Mouse (Mus musculus) heart, adult 8-10 months (tissue): Measurements from ENCODE around the gene Cib4. TPM values are rescaled to one million over a fixed set of nuclear protein-coding genes. Genes with fewer than 3 reads are reported as not detected.

Experiments used
- DNase-seq: peaks from one replicate; pipeline ENCODE4 v3.0.0; 2022; ENCODE audit warnings: low spot score
- total RNA-seq, 4 experiments: library from RNA; stranded (reverse); gene quantifications; 2 replicates each; pipeline ENCODE4 v1.2.4; 2022

Gene Cib4
- total RNA-seq, 4 experiments from 2014 or later: not detected

- no peak for DNase-seq
These were observed 26.2 kb upstream of the Cib4 start for GRCm38 (mm10) chr5:30571820-30572219.

DNA sequence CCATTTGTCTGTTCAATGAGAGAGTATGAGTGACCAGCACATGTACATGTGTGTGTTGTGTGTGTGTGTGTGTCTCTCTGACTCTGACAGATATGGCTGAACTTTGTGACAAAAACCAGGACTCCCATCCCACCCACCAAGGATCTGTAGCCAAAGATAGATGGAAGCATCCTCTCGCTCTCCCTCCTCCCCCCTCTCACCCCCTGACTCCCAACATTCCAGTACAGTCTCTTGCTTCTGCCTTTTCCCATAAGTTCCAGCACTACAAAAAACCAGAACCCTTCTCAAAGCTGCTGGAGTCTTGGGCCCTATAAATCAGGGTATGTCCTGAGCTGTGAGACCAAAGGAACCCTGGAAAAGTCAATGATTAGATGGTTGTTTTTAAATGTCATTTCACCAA, 22.8 kb upstream of the Cib4 start:
- no peak for DNase-seq

DNA sequence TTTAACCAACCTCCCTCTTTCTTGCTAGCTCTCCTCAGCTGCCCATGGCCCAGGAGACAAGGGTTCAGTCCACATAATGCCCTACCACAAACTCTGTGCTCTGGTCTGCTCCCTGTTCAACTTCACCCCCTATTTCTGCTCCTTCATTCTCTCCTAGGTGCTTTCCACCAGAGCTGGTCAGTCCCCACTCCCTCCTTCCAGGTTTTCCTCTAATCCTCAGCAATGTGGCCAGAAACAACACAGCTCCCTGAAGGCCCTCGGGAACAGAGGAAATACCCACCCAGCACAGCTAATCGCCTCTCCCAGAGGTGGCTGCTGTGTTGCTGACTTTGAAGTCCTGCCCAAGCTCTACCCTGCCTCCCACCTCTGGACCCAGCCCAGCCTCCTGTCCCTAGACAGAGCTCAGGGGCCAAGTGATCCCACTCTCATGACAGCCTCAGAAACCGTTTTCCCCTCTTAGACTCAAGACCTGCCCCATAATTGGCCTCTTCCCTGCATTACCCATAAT, 14.4 kb upstream of the Cib4 start:
- DNase-seq: no peak

- DNase-seq: no peak
These were observed 13.8 kb upstream of the Cib4 start for GRCm38 (mm10) chr5:30559421-30559820.

DNA sequence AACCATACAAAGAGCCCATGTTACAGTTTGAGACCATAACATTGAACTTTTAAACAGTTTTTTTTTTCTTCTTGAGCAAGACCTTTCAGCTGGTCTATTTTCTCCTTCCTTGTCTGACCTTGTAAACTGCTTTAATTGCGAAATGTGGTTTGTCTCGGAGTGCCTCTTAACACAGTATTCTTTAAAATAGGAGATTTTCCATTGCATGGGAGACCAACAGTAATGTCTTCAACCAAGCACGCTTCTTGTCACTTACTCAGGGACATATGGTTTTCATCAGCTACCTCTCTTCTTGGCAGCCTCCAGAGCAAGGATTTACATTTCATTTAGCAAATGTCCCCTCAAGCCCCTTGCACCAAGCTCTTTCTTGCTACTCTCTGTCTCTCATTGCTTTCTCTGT, 10.6 kb upstream of the Cib4 start:
- DNase-seq: no peak

DNA sequence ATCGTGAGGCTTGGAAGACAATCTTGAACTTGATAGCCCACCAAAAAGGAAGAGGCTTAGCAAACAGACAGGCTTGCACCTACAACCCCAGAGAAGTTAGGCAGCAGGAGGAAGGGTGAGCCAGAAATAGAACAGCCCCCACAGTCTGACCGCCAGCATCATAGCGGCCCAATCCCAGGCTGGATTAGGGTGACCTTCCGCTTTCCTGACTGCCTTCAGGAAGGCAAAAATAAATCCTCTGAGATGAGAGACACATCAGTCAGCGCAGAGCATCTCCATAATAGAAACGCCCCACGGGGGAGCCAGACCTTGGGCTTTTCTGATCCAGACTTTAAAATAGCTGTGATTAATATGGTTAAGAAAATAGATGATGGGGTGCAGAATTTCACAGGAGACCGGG, 9.3 kb upstream of the Cib4 start:
- no peak for DNase-seq

DNA sequence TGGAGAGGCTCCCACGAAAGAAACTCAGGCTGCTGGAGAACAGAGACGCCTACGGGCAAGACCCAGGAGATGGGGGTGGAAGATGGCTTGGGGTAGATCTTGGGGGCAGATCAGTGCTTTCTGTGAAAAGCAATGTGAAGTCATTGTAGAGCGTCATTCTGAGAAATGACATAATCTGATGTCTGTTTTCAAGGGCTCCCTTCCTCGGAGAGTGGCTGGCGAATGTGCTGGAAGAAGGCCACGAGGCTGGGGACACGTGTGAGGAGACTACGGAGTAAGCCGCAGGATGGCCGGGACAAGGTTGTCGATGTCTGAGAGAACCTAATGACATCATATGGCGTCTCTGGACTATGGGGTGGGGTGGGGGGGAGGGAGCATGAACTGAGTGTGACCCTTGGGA, 8.3 kb upstream of the Cib4 start:
- DNase-seq: no peak

DNA sequence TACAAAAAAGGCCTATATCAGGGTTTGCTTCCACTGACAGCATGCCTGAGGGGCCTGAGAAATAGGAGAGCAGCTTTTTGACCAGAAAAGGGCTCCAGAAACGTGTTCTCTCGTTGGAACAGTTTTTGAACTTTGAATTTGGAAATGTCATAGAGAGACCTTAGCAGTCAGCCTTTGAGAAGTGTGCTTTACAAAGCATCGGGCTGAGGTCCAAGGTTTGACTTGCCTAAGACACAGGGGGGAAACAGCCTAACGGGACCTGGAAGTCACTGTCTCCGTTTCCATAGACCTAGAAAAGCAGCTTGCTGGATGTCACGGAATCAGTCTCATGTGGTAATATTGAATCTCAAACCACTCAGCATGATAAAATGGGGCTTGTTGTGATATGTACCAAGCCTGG, 6.4 kb upstream of the Cib4 start:
- no peak for DNase-seq

- no peak for DNase-seq
These were observed 5.5 kb upstream of the Cib4 start for GRCm38 (mm10) chr5:30551022-30551638.

DNA sequence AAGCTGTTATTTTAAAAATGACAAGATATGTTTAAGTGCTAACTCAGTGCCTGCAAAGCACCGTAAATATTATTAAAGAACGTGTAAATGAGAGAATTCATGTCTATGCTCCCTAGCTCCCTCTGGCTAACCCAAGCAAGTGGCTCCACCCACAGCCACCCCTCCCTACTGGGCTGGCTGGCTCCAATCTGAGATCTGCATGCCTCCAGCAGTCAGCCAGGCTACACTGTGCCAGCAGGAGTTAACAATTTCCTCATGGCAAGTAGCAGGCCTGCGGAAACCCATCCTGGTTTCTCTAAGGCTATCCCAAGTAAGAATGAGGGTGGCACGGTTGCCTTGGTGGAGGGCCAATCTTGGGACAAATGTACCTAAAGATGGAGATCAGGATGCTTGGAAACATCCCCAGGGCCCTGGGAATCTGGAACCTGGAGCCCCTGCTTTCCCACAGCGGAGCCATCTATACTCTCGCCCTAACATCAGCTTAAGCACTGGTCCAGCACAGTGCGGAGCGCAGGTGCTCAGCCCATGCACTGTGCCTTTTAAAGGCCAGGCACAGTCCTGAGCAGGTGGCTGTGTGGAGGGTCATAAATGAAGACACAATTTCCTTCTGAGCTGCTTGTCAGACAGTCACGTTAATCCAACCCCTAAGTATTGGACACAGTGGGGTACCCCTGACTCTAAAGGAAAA, 4.8 kb upstream of the Cib4 start:
- DNase-seq: no peak

DNA sequence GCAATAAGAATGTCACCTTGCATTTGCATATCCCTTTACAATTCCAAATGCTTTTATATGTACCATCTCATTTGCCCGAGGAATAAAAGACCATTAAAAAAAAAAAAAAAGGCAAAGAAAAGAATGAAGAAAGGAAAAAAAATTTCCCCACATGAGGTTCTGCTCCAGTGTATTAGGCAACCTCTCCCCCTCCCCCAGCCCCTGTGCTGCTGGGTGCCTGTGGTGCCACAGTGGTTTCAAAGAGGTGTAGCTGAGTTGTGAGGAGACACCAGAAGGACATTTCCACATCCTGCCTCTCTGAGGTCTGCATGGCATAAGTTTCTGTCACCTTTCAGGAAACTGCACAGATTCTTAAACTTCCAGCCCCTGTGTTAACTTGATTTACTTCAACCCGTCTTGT, 3.0 kb upstream of the Cib4 start:
- DNase-seq: no peak

DNA sequence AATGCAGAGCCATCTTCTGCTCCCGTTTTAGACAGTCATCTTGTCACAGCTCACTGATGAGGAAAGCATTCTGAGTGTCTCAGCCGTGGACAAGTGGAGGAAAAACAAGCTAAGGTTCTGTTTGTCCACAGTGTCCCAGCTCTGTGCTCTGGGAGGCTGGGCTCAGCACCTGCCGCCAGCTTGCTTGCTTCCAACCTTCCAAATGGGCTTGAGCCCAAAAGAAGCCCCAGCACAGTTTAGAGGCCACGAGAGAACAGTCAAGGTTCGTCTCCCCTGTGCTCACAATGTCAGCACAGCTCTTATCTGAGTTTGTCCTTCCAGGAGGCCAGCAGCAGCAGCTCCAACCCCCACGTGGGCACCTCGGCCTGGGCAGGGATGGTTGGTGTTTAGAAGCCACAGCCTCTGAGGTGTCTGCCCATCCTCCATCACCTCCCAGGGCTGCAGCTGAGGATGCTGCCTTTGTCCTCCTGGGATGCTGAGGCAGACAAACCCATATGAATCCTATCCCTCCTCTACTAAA, 9.5 kb downstream of the Cib4 start:
- DNase-seq: peak; percentile 13

DNA sequence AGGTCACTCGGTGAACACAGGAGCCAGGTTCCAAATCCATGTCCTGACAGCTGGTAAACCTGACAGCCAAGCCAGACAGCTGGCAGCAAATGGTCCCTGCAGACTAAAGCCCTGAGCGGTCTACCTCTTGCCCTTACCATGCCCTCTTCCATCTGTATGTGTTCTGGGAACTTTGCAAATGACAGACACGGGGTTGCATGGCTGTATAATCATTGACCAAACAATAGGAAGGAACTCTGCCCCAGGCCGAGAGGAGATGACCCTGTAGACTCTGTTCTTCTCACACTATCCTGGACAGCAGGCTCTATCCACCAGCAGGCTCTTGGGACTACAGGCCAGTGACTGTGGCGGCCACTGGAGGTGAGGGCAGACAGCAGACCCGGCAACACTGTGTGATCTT, 11.0 kb downstream of the Cib4 start:
- no peak for DNase-seq

- DNase-seq: no peak
These were observed 16.7 kb downstream of the Cib4 start for GRCm38 (mm10) chr5:30528906-30529305.

DNA sequence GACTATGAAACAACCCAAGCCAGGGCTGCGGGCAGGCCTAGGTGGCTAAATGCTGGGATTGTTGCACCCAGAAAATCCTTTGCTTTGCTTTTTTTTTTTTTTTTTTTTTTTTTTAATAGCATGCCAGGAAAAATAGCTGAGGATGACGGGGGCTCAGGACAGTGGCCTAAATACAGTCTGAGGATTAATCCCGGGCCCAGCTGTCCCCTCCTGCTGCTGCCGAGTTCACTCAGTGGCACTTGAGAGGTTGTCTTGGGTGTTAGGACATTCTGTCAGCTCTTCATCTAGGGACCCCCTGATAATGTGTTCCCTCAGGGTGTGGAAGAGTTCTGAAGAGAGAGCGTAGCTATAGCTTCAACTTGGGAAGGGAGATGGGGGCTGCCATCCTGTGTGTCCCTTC, 18.5 kb downstream of the Cib4 start:
- no peak for DNase-seq

GRCm38 (mm10) chr5:30525920-30526836, 19.5 kb downstream of the Cib4 start:
- DNase-seq: no peak

GRCm38 (mm10) chr5:30524213-30524612, 21.4 kb downstream of the Cib4 start:
- no peak for DNase-seq

GRCm38 (mm10) chr5:30523131-30523530, 22.5 kb downstream of the Cib4 start:
- no peak for DNase-seq

DNA sequence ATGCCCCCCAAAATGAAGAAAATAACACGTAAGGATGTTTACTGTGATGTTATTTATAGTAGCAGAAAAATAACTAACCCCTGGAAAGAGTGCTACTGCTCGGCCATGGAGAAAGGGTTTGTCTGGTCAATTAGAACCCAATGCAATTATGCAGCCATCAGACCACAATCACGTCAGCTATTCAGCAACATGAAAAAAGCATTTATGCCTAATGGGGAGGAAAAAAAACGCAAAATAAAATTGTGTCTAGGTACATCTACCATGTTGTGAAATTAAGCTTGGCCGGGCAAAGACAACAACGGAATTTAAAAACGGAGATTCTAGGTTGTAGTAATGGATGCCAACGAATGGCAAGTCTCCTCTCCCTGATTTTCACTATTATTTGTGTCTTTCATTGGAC, 23.2 kb downstream of the Cib4 start:
- no peak for DNase-seq

GRCm38 (mm10) chr5:30520214-30520732, 25.4 kb downstream of the Cib4 start:
- no peak for DNase-seq

GRCm38 (mm10) chr5:30519494-30519893, 26.1 kb downstream of the Cib4 start:
- DNase-seq: no peak

- no peak for DNase-seq
These were observed 27.1 kb downstream of the Cib4 start for GRCm38 (mm10) chr5:30518547-30518946.
